In the genomic region with DNA sequence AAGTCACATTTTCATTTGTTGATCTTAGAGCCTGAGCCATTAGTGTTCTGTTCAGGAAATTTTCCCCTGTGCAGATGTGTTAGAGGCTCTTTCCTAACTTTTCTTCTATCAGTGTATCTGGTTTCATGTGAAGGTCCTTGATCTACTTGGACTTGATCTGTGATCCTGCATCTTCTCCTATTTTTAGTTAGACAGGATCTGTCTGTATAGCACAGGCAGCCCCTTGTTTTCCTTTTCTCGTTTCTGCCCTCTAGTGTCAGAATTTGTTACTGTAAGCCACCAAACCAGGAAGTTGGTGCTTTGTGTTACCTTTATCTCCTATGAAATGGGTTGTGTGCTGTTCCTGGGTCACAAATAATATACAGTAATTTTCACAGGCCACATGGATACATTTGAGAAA, we compare ENCODE assay signal across 33 mouse cellular contexts. TPM values are rescaled to one million over a fixed set of nuclear protein-coding genes. Genes with fewer than 3 reads are reported as not detected.
"Had no signal": no experiment of that assay in that cellular context is flagged by ENCODE, and none has a peak within 500 bp of the region (broad histone marks: within the 10 kb centered on the region; RNA-seq: fewer than 3 reads in every experiment).

No protein-coding gene starts in this region.

RNA-seq across cellular contexts. Expression of gene Gm15127, which starts 12.9 kb away (rescaled TPM):
- total RNA-seq: common myeloid progenitor, adult 5-6 weeks; forebrain, postnatal 0 days; gastrocnemius, adult 18-20 months; gastrocnemius, adult 2 months; gastrocnemius, adult 8-10 months; gastrocnemius, postnatal 10 days; gastrocnemius, postnatal 14 days; gastrocnemius, postnatal 25 days; gastrocnemius, postnatal 36 days; gastrocnemius, postnatal 4 days; granulocyte monocyte progenitor cell, adult 5-6 weeks; heart, adult 18-20 months; heart, adult 2 months; heart, adult 8-10 months had no signal
- polyA plus RNA-seq: cortical plate, adult 2 months; embryonic facial prominence, embryonic 10.5 days; embryonic facial prominence, embryonic 11.5 days; embryonic facial prominence, embryonic 12.5 days; embryonic facial prominence, embryonic 13.5 days; embryonic facial prominence, embryonic 14.5 days; embryonic facial prominence, embryonic 15.5 days; erythroblast, embryonic 14.5 days; forebrain, embryonic 10.5 days; forebrain, embryonic 11.5 days; forebrain, embryonic 12.5 days; forebrain, embryonic 13.5 days; forebrain, embryonic 14.5 days; forebrain, embryonic 15.5 days; forebrain, embryonic 16.5 days; forebrain, postnatal 0 days; frontal cortex, adult 2 months; gonadal fat pad, adult 2 months; heart, adult 2 months; heart, embryonic 10.5 days; heart, embryonic 11.5 days had no signal
